Mouse (Mus musculus): Measurements from ENCODE around the gene Mag.

DNA sequence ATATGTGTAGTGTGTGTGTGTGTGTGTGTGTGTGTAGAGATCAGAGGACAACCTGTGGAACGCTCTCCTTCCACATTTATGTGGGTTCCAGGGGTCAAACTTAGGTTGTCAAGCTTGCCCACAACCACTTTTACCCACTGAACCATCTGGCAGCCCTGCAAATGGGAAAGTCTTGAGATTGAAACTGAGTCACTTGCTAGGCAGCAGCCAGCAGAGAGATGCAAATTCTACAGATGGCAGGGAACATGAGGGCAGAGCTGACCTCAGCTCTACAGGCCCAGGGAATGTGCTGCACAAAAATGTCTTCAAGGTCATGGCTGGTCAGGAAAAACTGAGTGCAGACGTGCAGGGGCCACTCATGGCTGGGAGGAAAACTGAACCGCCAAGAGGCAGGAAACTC lies 33.3 kb downstream of the Mag start:
- TF ChIP-seq CTCF (IDR thresholded peaks at IDR 0.05; ENCODE audit: control insufficient read depth, insufficient read depth, low read length) (no peak), POLR2A (IDR thresholded peaks at IDR 0.05; ENCODE audit: borderline replicate concordance, control insufficient read depth, low read depth, low read length) (no peak)

Data from bone marrow, adult 2 months (tissue).